In genomic region chr7:49824043-49824442, GRCm38 (mm10) we compare ENCODE assay signal across 23 mouse cellular contexts. TPM values are rescaled to one million over a fixed set of nuclear protein-coding genes. Genes with fewer than 3 reads are reported as not detected.
DNase-seq lines count a peak whose midpoint lies in the region; ATAC-seq and TF ChIP-seq lines count a peak whose summit lies in the region.
"Had no signal": no experiment of that assay in that cellular context is flagged by ENCODE, and none has a peak within 500 bp of the region (broad histone marks: within the 10 kb centered on the region; RNA-seq: fewer than 3 reads in every experiment).

No protein-coding gene starts in this region.

- peak overlapping the region; percentile 26; the same call in 1 of the 2 replicates for H3K27ac ChIP-seq in hindbrain, embryonic 12.5 days
- no peak overlapping the region for H3K27ac ChIP-seq in hindbrain, embryonic 16.5 days (ENCODE audit: low read depth, low read length)
- H3K27ac ChIP-seq in neural tube, embryonic 13.5 days (replicated peaks): peak overlapping the region; percentile 59; the same call in 1 of the 2 replicates
- H3K27ac ChIP-seq in layer of hippocampus, adult 2 months: no peak overlapping the region
- H3K27ac ChIP-seq: embryonic facial prominence, embryonic 12.5 days; embryonic facial prominence, embryonic 15.5 days; forebrain, embryonic 15.5 days; heart, adult 2 months; heart, embryonic 15.5 days had no signal

- peaks cover 16% of the 10 kb centered on the region; the same call in 1 of the 2 replicates for H3K36me3 ChIP-seq in hindbrain, embryonic 12.5 days
- peaks cover 15% of the 10 kb centered on the region for H3K36me3 ChIP-seq in hindbrain, embryonic 16.5 days (ENCODE audit: control insufficient read depth, insufficient read depth, low read length)
- H3K36me3 ChIP-seq in neural tube, embryonic 13.5 days: peaks cover 32% of the 10 kb centered on the region

- H3K9ac ChIP-seq in hindbrain, embryonic 12.5 days: no peak overlapping the region
- H3K9ac ChIP-seq in hindbrain, embryonic 16.5 days (ENCODE audit: low read depth, low read length): no peak overlapping the region
- H3K9ac ChIP-seq in neural tube, embryonic 13.5 days: no peak overlapping the region
- H3K9ac ChIP-seq: embryonic facial prominence, embryonic 12.5 days; embryonic facial prominence, embryonic 15.5 days; forebrain, embryonic 15.5 days; heart, embryonic 15.5 days had no signal

- no peaks in the 10 kb centered on the region for H3K27me3 ChIP-seq in hindbrain, embryonic 12.5 days
- H3K27me3 ChIP-seq in hindbrain, embryonic 16.5 days (replicated peaks; ENCODE audit: control insufficient read depth, insufficient read depth, low read length): no peaks in the 10 kb centered on the region
- no peaks in the 10 kb centered on the region for H3K27me3 ChIP-seq in neural tube, embryonic 13.5 days
- H3K27me3 ChIP-seq: embryonic facial prominence, embryonic 12.5 days; embryonic facial prominence, embryonic 15.5 days; forebrain, embryonic 15.5 days; heart, embryonic 15.5 days had no signal

- H3K9me3 ChIP-seq in hindbrain, embryonic 12.5 days (replicated peaks): no peaks in the 10 kb centered on the region
- H3K9me3 ChIP-seq in hindbrain, embryonic 16.5 days (ENCODE audit: control insufficient read depth, low read length): no peaks in the 10 kb centered on the region
- no peaks in the 10 kb centered on the region for H3K9me3 ChIP-seq in neural tube, embryonic 13.5 days
- H3K9me3 ChIP-seq: embryonic facial prominence, embryonic 12.5 days; embryonic facial prominence, embryonic 15.5 days; forebrain, embryonic 15.5 days; heart, embryonic 15.5 days had no signal

- H3K4me3 ChIP-seq in hindbrain, embryonic 12.5 days: no peak overlapping the region
- H3K4me3 ChIP-seq in hindbrain, embryonic 16.5 days (ENCODE audit: low read length): no peak overlapping the region
- no peak overlapping the region for H3K4me3 ChIP-seq in neural tube, embryonic 13.5 days
- H3K4me3 ChIP-seq in layer of hippocampus, adult 2 months: no peak overlapping the region
- H3K4me3 ChIP-seq: embryonic facial prominence, embryonic 12.5 days; embryonic facial prominence, embryonic 15.5 days; forebrain, embryonic 15.5 days; heart, adult 2 months; heart, embryonic 15.5 days had no signal

- 91% methylated on average over 6 of the region's 6 CpGs for WGBS in hindbrain, embryonic 12.5 days
- WGBS in hindbrain, embryonic 16.5 days: 80% methylated on average over 6 of the region's 6 CpGs
- WGBS in neural tube, embryonic 13.5 days: 69% methylated on average over 6 of the region's 6 CpGs

- TF ChIP-seq CTCF in layer of hippocampus, adult 2 months (conservative IDR thresholded peaks at IDR 0.05): no peak

- DNase-seq in neural tube, embryonic 10.5 days (ENCODE audit: extremely low spot score, low spot score): no peak
- DNase-seq in layer of hippocampus, adult 2 months (ENCODE audit: low spot score in 2 of 2): no peak
- DNase-seq: adrenal gland, postnatal 10 days; adrenal gland, postnatal 36 days; cerebellum, adult 18-20 months; cerebellum, adult 9-10 months; cerebellum, postnatal 14 days; gastrocnemius, postnatal 25 days; heart, adult 2 months; heart, postnatal 10 days; heart, postnatal 36 days had no signal

- no peak overlapping the region for H3K4me2 ChIP-seq in hindbrain, embryonic 12.5 days (replicated peaks)
- H3K4me2 ChIP-seq in hindbrain, embryonic 16.5 days (ENCODE audit: low read length): no peak overlapping the region
- H3K4me2 ChIP-seq in neural tube, embryonic 13.5 days: no peak overlapping the region
- H3K4me2 ChIP-seq: embryonic facial prominence, embryonic 12.5 days; embryonic facial prominence, embryonic 15.5 days; forebrain, embryonic 15.5 days; heart, embryonic 11.5 days; heart, embryonic 15.5 days had no signal

- no peak for ATAC-seq in hindbrain, embryonic 12.5 days (ENCODE audit: low FRiP score)
- no peak for ATAC-seq in hindbrain, embryonic 16.5 days
- ATAC-seq in neural tube, embryonic 13.5 days (ENCODE audit: low read depth): no peak
- peak; percentile 75 for ATAC-seq in megakaryocyte progenitor cell, adult 5-6 weeks (replicated peaks; ENCODE audit: poor library complexity)
- no peak for ATAC-seq in granulocyte monocyte progenitor cell, adult 5-6 weeks (replicated peaks; ENCODE audit: poor library complexity, severe bottlenecking)
- ATAC-seq: activated CD4-positive, CD25-positive, alpha-beta regulatory T cell, adult 4 months; forebrain, embryonic 15.5 days; intestine, postnatal 0 days had no signal

- peaks cover 9% of the 10 kb centered on the region for H3K4me1 ChIP-seq in hindbrain, embryonic 12.5 days
- no peaks in the 10 kb centered on the region; the same call in 1 of the 2 replicates for H3K4me1 ChIP-seq in hindbrain, embryonic 16.5 days (ENCODE audit: control insufficient read depth, insufficient read depth, low read depth, low read length)
- H3K4me1 ChIP-seq in neural tube, embryonic 13.5 days (replicated peaks): peaks cover 20% of the 10 kb centered on the region
- H3K4me1 ChIP-seq: embryonic facial prominence, embryonic 15.5 days; forebrain, embryonic 15.5 days had no signal

RNA-seq across cellular contexts. Expression of gene Prmt3, which starts 45.9 kb away (rescaled TPM):
- polyA plus RNA-seq in hindbrain, embryonic 12.5 days (2016; fragmentation: Nextera tagmentation; extraction: Ambion mirVana): 53.1 and 56.2 TPM in 2 replicates
- 44.9 and 50.0 TPM in 2 replicates for polyA plus RNA-seq in hindbrain, embryonic 16.5 days (2015; fragmentation: Nextera tagmentation; extraction: Ambion mirVana)
- 48.2 and 53.4 TPM in 2 replicates for polyA plus RNA-seq in neural tube, embryonic 13.5 days (2015; fragmentation: Nextera tagmentation; extraction: Ambion mirVana)
- 55.0 and 73.0 TPM in 2 replicates for total RNA-seq in megakaryocyte progenitor cell, adult 5-6 weeks (2015)
- total RNA-seq in megakaryocyte progenitor cell, adult 5-6 weeks (2017): 51.5 and 53.0 TPM in 2 replicates
- total RNA-seq in layer of hippocampus, adult 2 months (2021): 10 to 100 TPM; 33.5 to 35.0 TPM
- 67.7 and 79.0 TPM in 2 replicates for total RNA-seq in granulocyte monocyte progenitor cell, adult 5-6 weeks (2014; fragmentation: Nextera tagmentation)
- 56.3 and 57.4 TPM in 2 replicates for total RNA-seq in granulocyte monocyte progenitor cell, adult 5-6 weeks (2017)

Comparison
In these comparisons a context has a peak if more than half of its experiments do, and no peak if none do; other contexts are left out.
1. H3K27ac ChIP-seq: peak in hindbrain, embryonic 12.5 days (single experiment) and neural tube, embryonic 13.5 days (single experiment); none in hindbrain, embryonic 16.5 days (single experiment) and layer of hippocampus, adult 2 months (single experiment).